14 mouse cellular contexts compared by ENCODE assay signal in the genomic region with DNA sequence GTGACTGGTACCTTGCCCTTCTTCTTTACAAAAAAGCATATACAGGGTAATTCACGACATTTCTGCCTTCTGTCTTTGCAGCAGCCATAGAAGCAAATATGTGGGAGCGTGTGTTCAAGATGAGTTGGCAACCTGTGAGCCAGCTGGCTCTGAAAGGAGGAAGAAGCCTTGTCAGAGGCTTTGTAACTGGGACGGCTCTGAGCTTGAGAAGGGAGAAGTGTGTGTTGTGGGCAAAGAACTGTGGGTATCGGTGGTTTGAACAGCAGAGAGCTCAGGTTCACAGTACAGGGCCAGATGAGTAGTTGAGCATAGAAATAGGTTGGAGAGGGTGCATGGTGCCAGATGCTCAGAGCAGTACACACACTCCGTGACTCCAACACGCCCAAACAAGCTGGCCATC. TPM values are rescaled to one million over a fixed set of nuclear protein-coding genes. Genes with fewer than 3 reads are reported as not detected.
DNase-seq lines count a peak whose midpoint lies in the region; ATAC-seq and TF ChIP-seq lines count a peak whose summit lies in the region.
"Had no signal": no experiment of that assay in that cellular context is flagged by ENCODE, and none has a peak within 500 bp of the region (broad histone marks: within the 10 kb centered on the region; RNA-seq: fewer than 3 reads in every experiment).

No protein-coding gene starts in this region.

- TF ChIP-seq POLR2A in cortical plate, adult 2 months (IDR thresholded peaks at IDR 0.05; ENCODE audit: extremely low read depth, insufficient read depth, low read length), result no peak

- H3K27ac ChIP-seq in forebrain, postnatal 0 days (ENCODE audit: low read depth, low read length), result no peak overlapping the region
- no peak overlapping the region for H3K27ac ChIP-seq in forebrain, embryonic 13.5 days
- peak overlapping the region; percentile 25; the same call in 1 of the 2 replicates for H3K27ac ChIP-seq in cortical plate, adult 2 months (ENCODE audit: insufficient read depth, low read length)
- H3K27ac ChIP-seq: hindbrain, embryonic 15.5 days; kidney, postnatal 0 days; stomach, embryonic 15.5 days had no signal

- H3K4me3 ChIP-seq in forebrain, postnatal 0 days (ENCODE audit: low read depth, low read length), result no peak overlapping the region
- H3K4me3 ChIP-seq in forebrain, embryonic 13.5 days, result no peak overlapping the region
- H3K4me3 ChIP-seq in megakaryocyte, embryonic 14.5 days (replicated peaks), result peak overlapping the region; percentile 40
- no peak overlapping the region for H3K4me3 ChIP-seq in cortical plate, adult 2 months (ENCODE audit: insufficient read depth, low read length)
- H3K4me3 ChIP-seq: hindbrain, embryonic 15.5 days; stomach, embryonic 15.5 days had no signal

- DNase-seq in forebrain, postnatal 0 days, result peak; percentile 59
- peak; percentile 85 for DNase-seq in thymus, postnatal 0 days (ENCODE audit: low spot score)
- DNase-seq in kidney, postnatal 4 days, result no peak
- DNase-seq in gastrocnemius, adult 8-10 months (ENCODE audit: low spot score in 2 of 2), result no peak
- DNase-seq: liver; lung, postnatal 4 days had no signal

- ATAC-seq in forebrain, postnatal 0 days, result no peak
- no peak for ATAC-seq in forebrain, embryonic 13.5 days
- no peak for ATAC-seq in megakaryocyte, adult 5-6 weeks (ENCODE audit: poor library complexity, severe bottlenecking)

- no peaks in the 10 kb centered on the region for H3K4me1 ChIP-seq in forebrain, postnatal 0 days (ENCODE audit: insufficient read depth)
- H3K4me1 ChIP-seq in forebrain, embryonic 13.5 days, result peaks cover 53% of the 10 kb centered on the region
- H3K4me1 ChIP-seq in megakaryocyte, embryonic 14.5 days, result peaks cover 45% of the 10 kb centered on the region
- 0 out of 2 replicates have a peak, but pooled peaks cover 1% of the 10 kb centered on the region for H3K4me1 ChIP-seq in cortical plate, adult 2 months (ENCODE audit: control insufficient read depth, insufficient read depth, low read length)

- H3K36me3 ChIP-seq in forebrain, postnatal 0 days (ENCODE audit: insufficient read depth), result no peaks in the 10 kb centered on the region
- no peaks in the 10 kb centered on the region for H3K36me3 ChIP-seq in forebrain, embryonic 13.5 days (ENCODE audit: poor library complexity, severe bottlenecking)
- H3K36me3 ChIP-seq in megakaryocyte, embryonic 14.5 days (replicated peaks; ENCODE audit: low read length), result no peaks in the 10 kb centered on the region
- H3K36me3 ChIP-seq: hindbrain, embryonic 15.5 days; stomach, embryonic 15.5 days had no signal

- H3K27me3 ChIP-seq in forebrain, postnatal 0 days (ENCODE audit: insufficient read depth, low read length), result no peaks in the 10 kb centered on the region
- H3K27me3 ChIP-seq in forebrain, embryonic 13.5 days, result no peaks in the 10 kb centered on the region
- peaks cover 32% of the 10 kb centered on the region for H3K27me3 ChIP-seq in megakaryocyte, embryonic 14.5 days (replicated peaks)
- H3K27me3 ChIP-seq: stomach, embryonic 15.5 days had no signal

- no peak overlapping the region for H3K9ac ChIP-seq in forebrain, postnatal 0 days
- no peak overlapping the region for H3K9ac ChIP-seq in forebrain, embryonic 13.5 days
- H3K9ac ChIP-seq: hindbrain, embryonic 15.5 days; stomach, embryonic 15.5 days had no signal

- WGBS in forebrain, postnatal 0 days, result 52% methylated on average over 6 of the region's 6 CpGs
- WGBS in forebrain, embryonic 13.5 days, result 77% methylated on average over 6 of the region's 6 CpGs

- H3K9me3 ChIP-seq in forebrain, postnatal 0 days (ENCODE audit: low read length), result no peaks in the 10 kb centered on the region
- no peaks in the 10 kb centered on the region for H3K9me3 ChIP-seq in forebrain, embryonic 13.5 days (replicated peaks)
- peaks cover 8% of the 10 kb centered on the region for H3K9me3 ChIP-seq in megakaryocyte, embryonic 14.5 days
- H3K9me3 ChIP-seq: hindbrain, embryonic 15.5 days; stomach, embryonic 15.5 days had no signal

- H3K4me2 ChIP-seq in forebrain, postnatal 0 days (ENCODE audit: low read depth), result no peak overlapping the region
- no peak overlapping the region for H3K4me2 ChIP-seq in forebrain, embryonic 13.5 days
- H3K4me2 ChIP-seq: hindbrain, embryonic 15.5 days; stomach, embryonic 15.5 days had no signal

- TF ChIP-seq CTCF in forebrain, postnatal 0 days (IDR thresholded peaks at IDR 0.05; ENCODE audit: low read depth), result no peak
- no peak for TF ChIP-seq CTCF in cortical plate, adult 2 months (IDR thresholded peaks at IDR 0.05; ENCODE audit: extremely low read depth, insufficient read depth, low read length)

RNA-seq across cellular contexts. Expression of gene Sowaha, which starts 16.9 kb away (rescaled TPM):
- total RNA-seq in forebrain, postnatal 0 days (2014; rRNA removed), result 13.2 and 13.5 TPM in 2 replicates
- polyA plus RNA-seq in forebrain, postnatal 0 days (2015; fragmentation: Nextera tagmentation; extraction: Ambion mirVana), result 5.0 and 7.9 TPM in 2 replicates
- 0.97 and 1.1 TPM in 2 replicates for polyA plus RNA-seq in forebrain, embryonic 13.5 days (2015; fragmentation: Nextera tagmentation; extraction: Ambion mirVana)
- polyA plus RNA-seq in megakaryocyte, embryonic 14.5 days (2012; ENCODE audit: insufficient read depth, low replicate concordance), result not detected in 2 replicates
- total RNA-seq in megakaryocyte, adult 5-6 weeks (2015), result not detected in 2 replicates
- total RNA-seq in megakaryocyte, adult 5-6 weeks (2017), result not detected in 2 replicates
- 54.0 and 56.1 TPM in 2 replicates for polyA plus RNA-seq in cortical plate, adult 2 months (2012; rRNA removed)
- polyA plus RNA-seq in thymus, postnatal 0 days (2015; fragmentation: Nextera tagmentation; extraction: Ambion mirVana), result 0.05 and 0.15 TPM in 2 replicates
- under 1 TPM in 1 of 4 experiments, not detected in 3; 0.13 TPM for total RNA-seq in gastrocnemius, adult 8-10 months (2022)

RNA-seq across cellular contexts. Expression of gene Gm9945, which starts 17.0 kb away (rescaled TPM):
- total RNA-seq in forebrain, postnatal 0 days (2014; rRNA removed), result not detected in 2 replicates
- 0.15 and 0.28 TPM in 2 replicates for polyA plus RNA-seq in forebrain, postnatal 0 days (2015; fragmentation: Nextera tagmentation; extraction: Ambion mirVana)
- polyA plus RNA-seq in forebrain, embryonic 13.5 days (2015; fragmentation: Nextera tagmentation; extraction: Ambion mirVana), result not detected in 2 replicates
- polyA plus RNA-seq in megakaryocyte, embryonic 14.5 days (2012; ENCODE audit: insufficient read depth, low replicate concordance), result not detected in 2 replicates
- total RNA-seq in megakaryocyte, adult 5-6 weeks (2015), result not detected in 2 replicates
- not detected in 2 replicates for total RNA-seq in megakaryocyte, adult 5-6 weeks (2017)
- 0.48 and 0.81 TPM in 2 replicates for polyA plus RNA-seq in cortical plate, adult 2 months (2012; rRNA removed)
- not detected in 2 replicates for polyA plus RNA-seq in thymus, postnatal 0 days (2015; fragmentation: Nextera tagmentation; extraction: Ambion mirVana)
- total RNA-seq in gastrocnemius, adult 8-10 months (2022), result not detected
- total RNA-seq: heart, adult 18-20 months had no signal
- polyA plus RNA-seq: kidney, postnatal 0 days; stomach, embryonic 15.5 days had no signal

RNA-seq across cellular contexts. Expression of gene Sept8, which starts 22.1 kb away (rescaled TPM):
- 37.2 and 40.9 TPM in 2 replicates for total RNA-seq in forebrain, postnatal 0 days (2014; rRNA removed)
- 13.5 and 18.2 TPM in 2 replicates for polyA plus RNA-seq in forebrain, postnatal 0 days (2015; fragmentation: Nextera tagmentation; extraction: Ambion mirVana)
- 17.1 and 17.9 TPM in 2 replicates for polyA plus RNA-seq in forebrain, embryonic 13.5 days (2015; fragmentation: Nextera tagmentation; extraction: Ambion mirVana)
- polyA plus RNA-seq in megakaryocyte, embryonic 14.5 days (2012; ENCODE audit: insufficient read depth, low replicate concordance), result 13.7 and 26.6 TPM in 2 replicates
- total RNA-seq in megakaryocyte, adult 5-6 weeks (2015), result 9.0 and 9.5 TPM in 2 replicates
- 6.1 and 10.1 TPM in 2 replicates for total RNA-seq in megakaryocyte, adult 5-6 weeks (2017)
- polyA plus RNA-seq in cortical plate, adult 2 months (2012; rRNA removed), result 379 TPM in 2 replicates
- polyA plus RNA-seq in thymus, postnatal 0 days (2015; fragmentation: Nextera tagmentation; extraction: Ambion mirVana), result 11.1 and 12.1 TPM in 2 replicates
- 1 to 10 TPM; 4.5 to 8.4 (median 7.1) TPM for total RNA-seq in gastrocnemius, adult 8-10 months (2022)

RNA-seq across cellular contexts. Expression of gene Gm9837, which starts 26.7 kb away (rescaled TPM):
- 1.7 TPM in 1 of 2 replicates, not detected in the other for total RNA-seq in forebrain, postnatal 0 days (2014; rRNA removed)
- polyA plus RNA-seq in forebrain, postnatal 0 days (2015; fragmentation: Nextera tagmentation; extraction: Ambion mirVana), result not detected in 2 replicates
- not detected in 2 replicates for polyA plus RNA-seq in forebrain, embryonic 13.5 days (2015; fragmentation: Nextera tagmentation; extraction: Ambion mirVana)
- polyA plus RNA-seq in megakaryocyte, embryonic 14.5 days (2012; ENCODE audit: insufficient read depth, low replicate concordance), result not detected in 2 replicates
- total RNA-seq in megakaryocyte, adult 5-6 weeks (2015), result not detected in 2 replicates
- not detected in 2 replicates for total RNA-seq in megakaryocyte, adult 5-6 weeks (2017)
- not detected in 2 replicates for polyA plus RNA-seq in cortical plate, adult 2 months (2012; rRNA removed)
- not detected in 2 replicates for polyA plus RNA-seq in thymus, postnatal 0 days (2015; fragmentation: Nextera tagmentation; extraction: Ambion mirVana)
- not detected for total RNA-seq in gastrocnemius, adult 8-10 months (2022)
- total RNA-seq: heart, adult 18-20 months had no signal
- polyA plus RNA-seq: hindbrain, embryonic 15.5 days; kidney, postnatal 0 days; stomach, embryonic 15.5 days had no signal

RNA-seq across cellular contexts. Expression of gene Shroom1, which starts 39.9 kb away (rescaled TPM):
- 3.0 and 4.9 TPM in 2 replicates for total RNA-seq in forebrain, postnatal 0 days (2014; rRNA removed)
- polyA plus RNA-seq in forebrain, postnatal 0 days (2015; fragmentation: Nextera tagmentation; extraction: Ambion mirVana), result 2.0 TPM in 2 replicates
- 1.2 and 1.3 TPM in 2 replicates for polyA plus RNA-seq in forebrain, embryonic 13.5 days (2015; fragmentation: Nextera tagmentation; extraction: Ambion mirVana)
- 0.07 TPM in 1 of 2 replicates, not detected in the other for polyA plus RNA-seq in megakaryocyte, embryonic 14.5 days (2012; ENCODE audit: insufficient read depth, low replicate concordance)
- total RNA-seq in megakaryocyte, adult 5-6 weeks (2015), result 0.05 and 0.13 TPM in 2 replicates
- total RNA-seq in megakaryocyte, adult 5-6 weeks (2017), result 0.07 and 4.5 TPM in 2 replicates
- polyA plus RNA-seq in cortical plate, adult 2 months (2012; rRNA removed), result 6.5 and 6.8 TPM in 2 replicates
- 0.27 and 0.42 TPM in 2 replicates for polyA plus RNA-seq in thymus, postnatal 0 days (2015; fragmentation: Nextera tagmentation; extraction: Ambion mirVana)
- total RNA-seq in gastrocnemius, adult 8-10 months (2022), result 1 to 10 TPM in 1 of 4 experiments, under 1 TPM in 3; 0.29 to 1.2 (median 0.74) TPM

Comparison
In these comparisons a context has a peak if more than half of its experiments do, and no peak if none do; other contexts are left out.
1. DNase-seq: peak in forebrain, postnatal 0 days (single experiment) and thymus, postnatal 0 days (single experiment); none in kidney, postnatal 4 days (0 of 2) and gastrocnemius, adult 8-10 months (0 of 2).
2. RNA of gene Sept8, which starts 22.1 kb away (polyA plus RNA-seq): 379 TPM in cortical plate, adult 2 months; 13.7 to 26.6 TPM in megakaryocyte, embryonic 14.5 days, 13.5 to 18.2 TPM in forebrain, postnatal 0 days, 17.1 to 17.9 TPM in forebrain, embryonic 13.5 days and 11.1 to 12.1 TPM in thymus, postnatal 0 days; every median in the first group is over 10 times any median in the second.